ENCODE assay signal across 8 mouse cellular contexts in the genomic region with DNA sequence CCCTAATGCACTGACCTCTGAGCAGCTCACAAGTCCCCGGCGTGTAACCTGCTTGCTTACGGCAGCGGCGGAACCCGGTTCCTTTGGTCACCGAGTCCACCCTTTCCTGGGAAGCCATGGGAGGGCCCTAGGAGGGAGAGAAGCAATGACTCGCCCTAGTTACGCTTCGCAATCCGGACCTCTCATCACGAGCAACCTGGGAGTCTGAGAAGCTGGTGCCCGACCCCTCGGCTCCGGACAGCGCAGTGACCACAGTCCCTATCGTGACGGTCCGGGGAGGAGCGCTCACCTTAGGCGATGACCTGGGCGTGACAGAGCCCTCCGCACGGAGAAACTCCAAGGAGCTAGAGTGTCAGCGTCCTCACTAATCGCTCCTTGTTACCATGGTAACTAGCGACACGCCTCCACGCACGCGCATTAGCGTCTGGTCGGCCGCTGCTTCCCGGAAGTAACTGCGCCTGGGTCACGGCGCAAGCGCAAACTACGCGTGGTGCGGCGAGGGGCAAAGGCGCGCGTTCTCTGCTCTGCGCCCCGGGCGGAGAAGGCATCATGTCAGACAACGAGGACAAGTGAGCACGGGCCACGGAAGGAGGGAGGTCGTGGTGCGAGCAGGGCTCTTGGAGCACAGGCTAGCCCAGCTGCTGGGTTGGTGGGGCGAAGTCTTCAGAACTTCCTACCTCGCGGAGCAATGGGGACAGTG. TPM values are rescaled to one million over a fixed set of nuclear protein-coding genes. Genes with fewer than 3 reads are reported as not detected.
DNase-seq lines count a peak whose midpoint lies in the region; ATAC-seq lines count a peak whose summit lies in the region.

A gene (plus strand): TSS at position 144 of the 700 bp plus-strand sequence.
A gene (minus strand): TSS at position 388 of the 700 bp plus-strand sequence.

- no peaks in the 10 kb centered on the region for H3K27me3 ChIP-seq in heart, embryonic 14.5 days (ENCODE audit: control insufficient read depth, insufficient read depth, low read length)
- 0 out of 2 replicates have a peak, but pooled peaks cover 6% of the 10 kb centered on the region for H3K27me3 ChIP-seq in liver, embryonic 13.5 days
- no peaks in the 10 kb centered on the region for H3K27me3 ChIP-seq in stomach, embryonic 16.5 days (ENCODE audit: control insufficient read depth, insufficient read depth, low read length)

- H3K4me2 ChIP-seq in heart, embryonic 14.5 days (ENCODE audit: low read length): peak within 1 kb of the TSS; percentile 97
- H3K4me2 ChIP-seq in liver, embryonic 13.5 days: peak within 1 kb of the TSS; percentile 95
- peak within 1 kb of the TSS; percentile 85 for H3K4me2 ChIP-seq in stomach, embryonic 16.5 days (ENCODE audit: low read depth, low read length)

- H3K9me3 ChIP-seq in heart, embryonic 14.5 days (ENCODE audit: control insufficient read depth, low read length): no peaks in the 10 kb centered on the region
- H3K9me3 ChIP-seq in liver, embryonic 13.5 days (replicated peaks): no peaks in the 10 kb centered on the region
- H3K9me3 ChIP-seq in stomach, embryonic 16.5 days (replicated peaks; ENCODE audit: control insufficient read depth, low read length): no peaks in the 10 kb centered on the region

- H3K36me3 ChIP-seq in heart, embryonic 14.5 days (ENCODE audit: control insufficient read depth, insufficient read depth, low read length): peaks cover 19% of the 10 kb centered on the region
- H3K36me3 ChIP-seq in liver, embryonic 13.5 days: peaks cover 29% of the 10 kb centered on the region
- 0 out of 2 replicates have a peak, but pooled peaks cover 5% of the 10 kb centered on the region for H3K36me3 ChIP-seq in stomach, embryonic 16.5 days (ENCODE audit: control insufficient read depth, insufficient read depth, low read length)

- DNase-seq in c-Kit-negative CD71-positive TER-119-positive erythroid progenitor cells, embryonic 14.5 days (ENCODE audit: low read depth, low spot score): peak; percentile 94
- peak; percentile 84 for DNase-seq in fibroblast of lung, adult 2 months (ENCODE audit: low read depth)
- DNase-seq in kidney, postnatal 14 days: peak; percentile 96
- peak; percentile 93 for DNase-seq in liver, embryonic 13.5 days
- DNase-seq in neural tube, embryonic 10.5 days (ENCODE audit: extremely low spot score, low spot score): peak; percentile 98

- H3K4me1 ChIP-seq in heart, embryonic 14.5 days (ENCODE audit: control insufficient read depth in 2 of 2, insufficient read depth in 2 of 2, low read length in 2 of 2): peaks cover 2 to 21% of the 10 kb centered on the region in 2 experiments; a peak in 3 of 4 replicates
- H3K4me1 ChIP-seq in liver, embryonic 13.5 days (replicated peaks): peaks cover 32% of the 10 kb centered on the region
- H3K4me1 ChIP-seq in stomach, embryonic 16.5 days (ENCODE audit: control insufficient read depth, insufficient read depth, low read length): peaks cover 15% of the 10 kb centered on the region

- peak; percentile 88 for ATAC-seq in CD4-positive, CD25-positive, alpha-beta regulatory T cell, adult 4 months
- ATAC-seq in heart, embryonic 14.5 days (ENCODE audit: insufficient number of reproducible peaks, insufficient read depth, low FRiP score, low read depth): peak; percentile 57
- ATAC-seq in liver, embryonic 13.5 days (ENCODE audit: low read depth): peak; percentile 89
- peak; percentile 88 for ATAC-seq in stomach, embryonic 16.5 days (ENCODE audit: insufficient read depth, low FRiP score)

- H3K27ac ChIP-seq in heart, embryonic 14.5 days (replicated peaks in 1 of 2; ENCODE audit: control insufficient read depth in 1 of 2, insufficient read depth in 1 of 2, low read depth in 2 of 2, low read length in 2 of 2): peak within 1 kb of the TSS; percentile 6 to 44; a peak in 2 of 4 replicates
- H3K27ac ChIP-seq in liver, embryonic 13.5 days: peak within 1 kb of the TSS; percentile 71
- H3K27ac ChIP-seq in stomach, embryonic 16.5 days (ENCODE audit: low read length): peak within 1 kb of the TSS; percentile 50

- peak within 1 kb of the TSS; percentile 88 for H3K9ac ChIP-seq in heart, embryonic 14.5 days (ENCODE audit: low read length)
- peak within 1 kb of the TSS; percentile 92 for H3K9ac ChIP-seq in liver, embryonic 13.5 days
- peak within 1 kb of the TSS; percentile 72 for H3K9ac ChIP-seq in stomach, embryonic 16.5 days (ENCODE audit: low read length)

- WGBS in heart, embryonic 14.5 days: under 1% methylated on average over 57 of the region's 57 CpGs
- WGBS in liver, embryonic 13.5 days (ENCODE audit: insufficient replicate concordance): under 1% methylated on average over 57 of the region's 57 CpGs
- under 1% methylated on average over 57 of the region's 57 CpGs for WGBS in stomach, embryonic 16.5 days

- peak within 1 kb of the TSS; percentile 82 to 96 for H3K4me3 ChIP-seq in heart, embryonic 14.5 days (ENCODE audit: control insufficient read depth in 1 of 2, insufficient read depth in 1 of 2, low read depth in 1 of 2, low read length in 2 of 2)
- peak within 1 kb of the TSS; percentile 92 for H3K4me3 ChIP-seq in liver, embryonic 13.5 days (replicated peaks)
- peak within 1 kb of the TSS; percentile 64 for H3K4me3 ChIP-seq in stomach, embryonic 16.5 days (replicated peaks; ENCODE audit: low read length)

RNA-seq across cellular contexts. Expression of the first gene that starts in this region (rescaled TPM):
- 100 to 1,000 TPM in 1 of 2 experiments, 10 to 100 TPM in 1; 92.3 to 119 TPM for polyA plus RNA-seq in CD4-positive, CD25-positive, alpha-beta regulatory T cell, adult 4 months (2017; shearing (Covaris generic))
- 271 and 299 TPM in 2 replicates for polyA plus RNA-seq in heart, embryonic 14.5 days (2014; fragmentation: Nextera tagmentation; extraction: Ambion mirVana)
- 233 and 235 TPM in 2 replicates for polyA plus RNA-seq in liver, embryonic 13.5 days (2015; fragmentation: Nextera tagmentation; extraction: Ambion mirVana)
- 281 and 302 TPM in 2 replicates for polyA plus RNA-seq in stomach, embryonic 16.5 days (2015; fragmentation: Nextera tagmentation; extraction: Ambion mirVana)

RNA-seq across cellular contexts. Expression of the second gene that starts in this region (rescaled TPM):
- polyA plus RNA-seq in CD4-positive, CD25-positive, alpha-beta regulatory T cell, adult 4 months (2017; shearing (Covaris generic)): 10 to 100 TPM in 1 of 2 experiments, 1 to 10 TPM in 1; 4.1 to 10.1 TPM
- polyA plus RNA-seq in heart, embryonic 14.5 days (2014; fragmentation: Nextera tagmentation; extraction: Ambion mirVana): 5.6 and 8.4 TPM in 2 replicates
- polyA plus RNA-seq in liver, embryonic 13.5 days (2015; fragmentation: Nextera tagmentation; extraction: Ambion mirVana): 0.61 and 0.74 TPM in 2 replicates
- 6.9 and 7.3 TPM in 2 replicates for polyA plus RNA-seq in stomach, embryonic 16.5 days (2015; fragmentation: Nextera tagmentation; extraction: Ambion mirVana)

Comparison
In these comparisons a context has a peak if more than half of its experiments do, and no peak if none do; other contexts are left out.
1. Peak in every context shown above with its lines: DNase-seq, ATAC-seq, H3K4me3 ChIP-seq and H3K27ac ChIP-seq.